Mouse (Mus musculus) neutrophil, adult 5-6 weeks (primary cell): Measurements from ENCODE around the gene Trappc13. TPM values are rescaled to one million over a fixed set of nuclear protein-coding genes. Genes with fewer than 3 reads are reported as not detected.
A peak's percentile ranks its signal among the peaks of the same experiment; 100 is the strongest.

ENCODE experiments used
- ATAC-seq: fragments of 151-379, 151-347 bp; 2 replicates; pipeline ENCODE4 v1.8.0; 2017; ENCODE audit warnings: mild to moderate bottlenecking, moderate TSS enrichment; ENCODE audit not compliant: insufficient number of reproducible peaks, poor library complexity, low FRiP score, severe bottlenecking; ENCODE audit errors: extremely low read depth
- total RNA-seq: library from RNA; stranded (forward); fragments of 200-1000 nt; gene quantifications from 2 replicates; pipeline ENCODE4 v1.2.3, GENCODE M21; 2017

The Trappc13 gene
- total RNA-seq, 1 experiment from 2014 or later: 30.6 TPM

- no peak for ATAC-seq
These were observed 54.4 kb downstream of the Trappc13 start for GRCm38 (mm10) chr13:104123662-104124381.

- no peak for ATAC-seq
These were observed 56.0 kb downstream of the Trappc13 start for GRCm38 (mm10) chr13:104122078-104122840.

- ATAC-seq: no peak
These were observed 63.4 kb downstream of the Trappc13 start for GRCm38 (mm10) chr13:104114827-104115226.

- no peak for ATAC-seq
These were observed 64.5 kb downstream of the Trappc13 start for GRCm38 (mm10) chr13:104113782-104114181.

- ATAC-seq: no peak
These were observed 65.9 kb downstream of the Trappc13 start for GRCm38 (mm10) chr13:104112266-104112900.

GRCm38 (mm10) chr13:104110526-104110925 lies 67.7 kb downstream of the Trappc13 start:
- ATAC-seq: no peak

- ATAC-seq: no peak
These were observed 68.3 kb downstream of the Trappc13 start for GRCm38 (mm10) chr13:104109816-104110521.

GRCm38 (mm10) chr13:104109288-104109815 lies 68.9 kb downstream of the Trappc13 start, which contains the start of the genes Nln and Sgtb:
Gene Nln, minus strand, starts transcription at chr13:104109614.
Gene Sgtb, plus strand, starts transcription at chr13:104109741.
- peak; percentile 87 for ATAC-seq

GRCm38 (mm10) chr13:104108651-104109287 lies 69.5 kb downstream of the Trappc13 start:
- ATAC-seq: peak; percentile 5; the same call in 1 of the 2 replicates

GRCm38 (mm10) chr13:104101606-104102235 lies 76.5 kb downstream of the Trappc13 start:
- no peak for ATAC-seq

- no peak for ATAC-seq
These were observed 77.9 kb downstream of the Trappc13 start for GRCm38 (mm10) chr13:104100416-104100815.

GRCm38 (mm10) chr13:104097190-104097589 lies 81.1 kb downstream of the Trappc13 start:
- ATAC-seq: no peak

- no peak for ATAC-seq
These were observed 82.3 kb downstream of the Trappc13 start for GRCm38 (mm10) chr13:104095955-104096354.

- ATAC-seq: no peak
These were observed 83.5 kb downstream of the Trappc13 start for GRCm38 (mm10) chr13:104094531-104095385.
